Mouse (Mus musculus): ENCODE data around the gene Spryd7. TPM values are rescaled to one million over a fixed set of nuclear protein-coding genes. Genes with fewer than 3 reads are reported as not detected.
"Not testable (repeated sequence)": the region's sequence is repeated elsewhere in the genome, so short reads cannot be mapped to it uniquely, and the experiment has no call there.

Spryd7 gene
- polyA plus RNA-seq (2015; fragmentation: Nextera tagmentation; extraction: Ambion mirVana): 45.2 and 48.5 TPM in 2 replicates

GRCm38 (mm10) chr14:61556289-61557147 lies at the start of gene Spryd7:
Gene Spryd7, minus strand, starts transcription at chr14:61556886.
- Histone ChIP-seq H3K9me3 (ENCODE audit: control insufficient read depth, low read length) (no peaks in the 10 kb centered on the region), H3K4me2 (ENCODE audit: low read length) (peak within 1 kb of the TSS; percentile 87), H3K27me3 (replicated peaks; ENCODE audit: control insufficient read depth, insufficient read depth, low read length) (no peaks in the 10 kb centered on the region), H3K27ac (ENCODE audit: low read length) (peak within 1 kb of the TSS; percentile 91), H3K4me3 (replicated peaks; ENCODE audit: low read length) (peak within 1 kb of the TSS; percentile 88), H3K9ac (replicated peaks; ENCODE audit: low read depth, low read length) (peak within 1 kb of the TSS; percentile 87), H3K4me1 (replicated peaks; ENCODE audit: control insufficient read depth, insufficient read depth, low read length) (peaks cover 3% of the 10 kb centered on the region), H3K36me3 (ENCODE audit: control insufficient read depth, insufficient read depth) (no peaks in the 10 kb centered on the region)
- WGBS: under 1% methylated on average over 67 of the region's 72 CpGs
- peak; percentile 97 for ATAC-seq

GRCm38 (mm10) chr14:61606088-61606487 lies 49.4 kb upstream of the Spryd7 start:
- Histone ChIP-seq H3K36me3 (ENCODE audit: control insufficient read depth, insufficient read depth) (peaks cover 24% of the 10 kb centered on the region), H3K4me1 (replicated peaks; ENCODE audit: control insufficient read depth, insufficient read depth, low read length) (peaks cover 16% of the 10 kb centered on the region)
- not testable (repeated sequence) for H3K4me3 ChIP-seq (replicated peaks; ENCODE audit: low read length); H3K27ac ChIP-seq (ENCODE audit: low read length); H3K9me3 ChIP-seq (ENCODE audit: control insufficient read depth, low read length); ATAC-seq; H3K9ac ChIP-seq (replicated peaks; ENCODE audit: low read depth, low read length); H3K4me2 ChIP-seq (ENCODE audit: low read length); H3K27me3 ChIP-seq (replicated peaks; ENCODE audit: control insufficient read depth, insufficient read depth, low read length)
- 86% methylated on average over 2 of the region's 2 CpGs for WGBS

- Histone ChIP-seq H3K36me3 (ENCODE audit: control insufficient read depth, insufficient read depth) (peaks cover 24% of the 10 kb centered on the region), H3K9me3 (ENCODE audit: control insufficient read depth, low read length) (no peaks in the 10 kb centered on the region), H3K4me1 (replicated peaks; ENCODE audit: control insufficient read depth, insufficient read depth, low read length) (peaks cover 26% of the 10 kb centered on the region), H3K27ac (ENCODE audit: low read length) (no peak overlapping the region), H3K9ac (replicated peaks; ENCODE audit: low read depth, low read length) (no peak overlapping the region), H3K27me3 (replicated peaks; ENCODE audit: control insufficient read depth, insufficient read depth, low read length) (no peaks in the 10 kb centered on the region), H3K4me3 (replicated peaks; ENCODE audit: low read length) (no peak overlapping the region), H3K4me2 (ENCODE audit: low read length) (no peak overlapping the region)
- WGBS: 95% methylated on average over 3 of the region's 3 CpGs
- ATAC-seq: no peak
Observed at GRCm38 (mm10) chr14:61604081-61604480, 47.4 kb upstream of the Spryd7 start.

- Histone ChIP-seq H3K4me1 (replicated peaks; ENCODE audit: control insufficient read depth, insufficient read depth, low read length) (peaks cover 26% of the 10 kb centered on the region), H3K4me3 (replicated peaks; ENCODE audit: low read length) (no peak overlapping the region), H3K9me3 (ENCODE audit: control insufficient read depth, low read length) (no peaks in the 10 kb centered on the region), H3K27ac (ENCODE audit: low read length) (no peak overlapping the region), H3K27me3 (replicated peaks; ENCODE audit: control insufficient read depth, insufficient read depth, low read length) (no peaks in the 10 kb centered on the region), H3K4me2 (ENCODE audit: low read length) (peak overlapping the region; percentile 7), H3K9ac (replicated peaks; ENCODE audit: low read depth, low read length) (no peak overlapping the region), H3K36me3 (ENCODE audit: control insufficient read depth, insufficient read depth) (peaks cover 24% of the 10 kb centered on the region)
- peak; percentile 49; the same call in 1 of the 2 replicates for ATAC-seq
- 59% methylated on average over 8 of the region's 8 CpGs for WGBS
Observed at GRCm38 (mm10) chr14:61603069-61603755, 46.5 kb upstream of the Spryd7 start.

- no peak for ATAC-seq
- Histone ChIP-seq H3K9ac (replicated peaks; ENCODE audit: low read depth, low read length) (no peak overlapping the region), H3K4me3 (replicated peaks; ENCODE audit: low read length) (peak overlapping the region; percentile 11), H3K27ac (ENCODE audit: low read length) (no peak overlapping the region), H3K4me2 (ENCODE audit: low read length) (peak overlapping the region; percentile 75), H3K9me3 (ENCODE audit: control insufficient read depth, low read length) (no peaks in the 10 kb centered on the region), H3K27me3 (replicated peaks; ENCODE audit: control insufficient read depth, insufficient read depth, low read length) (no peaks in the 10 kb centered on the region), H3K4me1 (replicated peaks; ENCODE audit: control insufficient read depth, insufficient read depth, low read length) (peaks cover 26% of the 10 kb centered on the region), H3K36me3 (ENCODE audit: control insufficient read depth, insufficient read depth) (peaks cover 11% of the 10 kb centered on the region)
- 82% methylated on average over 9 of the region's 9 CpGs for WGBS
Observed at GRCm38 (mm10) chr14:61601348-61601747, 44.7 kb upstream of the Spryd7 start.

GRCm38 (mm10) chr14:61599057-61599806 lies 42.5 kb upstream of the Spryd7 start:
- H3K9ac ChIP-seq (replicated peaks; ENCODE audit: low read depth, low read length): peak overlapping the region; percentile 78
- peak overlapping the region; percentile 69 for H3K4me3 ChIP-seq (replicated peaks; ENCODE audit: low read length)
- H3K27me3 ChIP-seq (replicated peaks; ENCODE audit: control insufficient read depth, insufficient read depth, low read length): no peaks in the 10 kb centered on the region
- peaks cover 3% of the 10 kb centered on the region for H3K36me3 ChIP-seq (ENCODE audit: control insufficient read depth, insufficient read depth)
- peak overlapping the region; percentile 75 for H3K4me2 ChIP-seq (ENCODE audit: low read length)
- 5% methylated on average over 44 of the region's 44 CpGs for WGBS
- H3K27ac ChIP-seq (ENCODE audit: low read length): peak overlapping the region; percentile 64
- H3K4me1 ChIP-seq (replicated peaks; ENCODE audit: control insufficient read depth, insufficient read depth, low read length): peaks cover 26% of the 10 kb centered on the region
- H3K9me3 ChIP-seq (ENCODE audit: control insufficient read depth, low read length): no peaks in the 10 kb centered on the region
- ATAC-seq: peak; percentile 94

- 54% methylated on average over 5 of the region's 5 CpGs for WGBS
- no peak for ATAC-seq
- Histone ChIP-seq H3K27ac (ENCODE audit: low read length) (no peak within 1 kb of the TSS), H3K27me3 (replicated peaks; ENCODE audit: control insufficient read depth, insufficient read depth, low read length) (no peaks in the 10 kb centered on the region), H3K4me2 (ENCODE audit: low read length) (peak within 1 kb of the TSS; percentile 75), H3K4me3 (replicated peaks; ENCODE audit: low read length) (peak within 1 kb of the TSS; percentile 69), H3K4me1 (replicated peaks; ENCODE audit: control insufficient read depth, insufficient read depth, low read length) (peaks cover 20% of the 10 kb centered on the region), H3K36me3 (ENCODE audit: control insufficient read depth, insufficient read depth) (no peaks in the 10 kb centered on the region), H3K9me3 (ENCODE audit: control insufficient read depth, low read length) (no peaks in the 10 kb centered on the region), H3K9ac (replicated peaks; ENCODE audit: low read depth, low read length) (no peak within 1 kb of the TSS)
Observed at GRCm38 (mm10) chr14:61597968-61598367, 41.3 kb upstream of the Spryd7 start, which contains the start of gene Trim13. Gene Trim13, plus strand, starts transcription at chr14:61598247.

- Histone ChIP-seq H3K9ac (replicated peaks; ENCODE audit: low read depth, low read length) (no peak overlapping the region), H3K36me3 (ENCODE audit: control insufficient read depth, insufficient read depth) (no peaks in the 10 kb centered on the region), H3K9me3 (ENCODE audit: control insufficient read depth, low read length) (no peaks in the 10 kb centered on the region), H3K27me3 (replicated peaks; ENCODE audit: control insufficient read depth, insufficient read depth, low read length) (no peaks in the 10 kb centered on the region), H3K4me2 (ENCODE audit: low read length) (no peak overlapping the region), H3K27ac (ENCODE audit: low read length) (no peak overlapping the region), H3K4me3 (replicated peaks; ENCODE audit: low read length) (no peak overlapping the region), H3K4me1 (replicated peaks; ENCODE audit: control insufficient read depth, insufficient read depth, low read length) (peaks cover 18% of the 10 kb centered on the region)
- no peak for ATAC-seq
- 93% methylated on average over 9 of the region's 9 CpGs for WGBS
Observed at GRCm38 (mm10) chr14:61596719-61597426, 40.2 kb upstream of the Spryd7 start.

All from forebrain, embryonic 16.5 days (tissue).